Mouse (Mus musculus) c-Kit-positive CD71-positive TER-119-positive erythroid progenitor cells, embryonic 14.5 days (primary cell): ENCODE results near the gene Cd300lg.

ENCODE experiments used
- DNase-seq: peaks from one replicate; pipeline ENCODE4 v3.0.0-alpha.2; 2013; ENCODE audit warnings: low spot score

Cd300lg gene

DNA sequence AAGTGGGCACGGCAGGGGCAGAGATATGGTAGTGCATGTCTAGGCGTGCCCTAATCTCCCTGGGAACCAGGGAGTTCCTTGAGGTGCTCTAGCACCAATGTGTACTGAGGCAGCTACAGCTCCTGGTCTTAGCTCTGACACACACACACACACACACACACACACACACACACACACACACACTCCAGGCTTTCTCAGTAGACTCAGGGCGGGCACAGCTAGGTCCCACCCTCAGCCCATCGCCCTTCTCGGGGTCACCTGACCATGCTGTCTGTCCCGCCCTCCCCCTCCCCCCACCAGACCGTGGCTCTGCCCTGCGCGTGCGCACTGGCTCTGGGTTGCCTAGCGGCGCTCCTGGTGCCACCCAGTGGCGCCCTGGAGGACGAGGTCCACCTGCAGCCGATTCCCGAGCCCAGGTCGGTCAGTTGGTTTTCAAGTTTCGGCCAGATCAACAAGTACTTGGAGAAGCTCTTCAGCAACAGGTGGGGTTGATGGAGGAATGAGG is 55.6 kb downstream of the Cd300lg start:
- DNase-seq: peak; percentile 88

DNA sequence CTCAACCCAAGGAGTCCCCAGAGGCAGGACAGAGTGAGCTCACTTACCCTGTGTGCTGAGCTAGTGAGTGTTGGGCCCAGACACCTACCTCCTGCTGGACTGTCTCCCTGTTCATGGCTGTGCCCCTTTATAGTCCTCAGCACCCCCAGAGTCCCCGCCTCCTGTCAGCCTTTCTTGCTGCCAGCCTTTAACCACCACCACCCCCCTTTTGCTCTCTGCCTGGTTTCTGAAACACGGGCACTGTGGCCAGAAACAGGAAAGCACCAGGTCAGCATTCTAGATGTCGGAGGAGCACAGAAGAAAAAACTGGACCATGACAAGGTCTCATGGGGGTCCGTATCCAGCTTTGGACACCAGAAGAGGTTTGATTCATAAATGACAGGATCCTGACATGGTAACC is 59.9 kb downstream of the Cd300lg start, which contains the start of gene Ppy:
Gene Ppy, minus strand, starts transcription at position 101 of the 400 bp plus-strand sequence.
- DNase-seq: no peak

GRCm38 (mm10) chr11:102102485-102103258 is 61.4 kb downstream of the Cd300lg start:
- DNase-seq: peak; percentile 60
